Mouse (Mus musculus): ENCODE results near the gene Gabra3.

Gabra3 gene

GRCm38 (mm10) chrX:72656230-72656898 lies at the start of gene Gabra3:
Gene Gabra3, minus strand, starts transcription at chrX:72656848.
- no peak for DNase-seq

GRCm38 (mm10) chrX:72655789-72656188 lies 859 bp downstream of the Gabra3 start:
- DNase-seq = no peak

- DNase-seq = no peak
Measured at GRCm38 (mm10) chrX:72655381-72655780, 1.3 kb downstream of the Gabra3 start.

GRCm38 (mm10) chrX:72650688-72651087 lies 6.0 kb downstream of the Gabra3 start:
- no peak for DNase-seq

GRCm38 (mm10) chrX:72644691-72645090 lies 12.0 kb downstream of the Gabra3 start:
- DNase-seq = peak; percentile 0

- DNase-seq = no peak
Measured at GRCm38 (mm10) chrX:72497284-72497683, 159.4 kb downstream of the Gabra3 start.

GRCm38 (mm10) chrX:72489806-72490205 lies 166.8 kb downstream of the Gabra3 start:
- no peak for DNase-seq

- no peak for DNase-seq
Measured at GRCm38 (mm10) chrX:72386758-72387157, 269.9 kb downstream of the Gabra3 start, which contains the start of gene Magea10. Gene Magea10, minus strand, starts transcription at chrX:72386858.
